Mouse (Mus musculus): ENCODE data around the gene Ear14.

The Ear14 gene

DNA sequence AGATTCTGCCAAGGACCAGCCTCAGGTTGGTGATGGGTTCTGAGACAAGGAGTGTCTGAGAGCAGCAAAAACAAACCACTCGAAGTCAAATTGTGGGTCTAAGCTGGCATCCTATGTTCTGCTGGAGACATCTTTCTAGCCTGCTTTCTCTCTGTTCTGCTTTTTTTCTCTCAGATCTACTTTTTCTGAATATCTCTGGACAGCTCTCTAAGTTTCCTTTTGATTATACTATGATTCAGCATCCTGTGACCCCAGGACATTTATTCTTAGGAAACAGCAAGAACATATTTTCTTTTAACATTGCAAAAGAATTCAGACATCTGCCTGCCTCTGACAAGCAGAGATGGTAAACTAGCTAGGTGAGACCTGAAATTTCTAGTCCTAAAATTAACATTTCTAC, 50.4 kb downstream of the Ear14 start:
- no peak for DNase-seq
